Mouse (Mus musculus): Measurements from ENCODE around the gene Sort1. TPM values are rescaled to one million over a fixed set of nuclear protein-coding genes. Genes with fewer than 3 reads are reported as not detected.

Sort1 gene
- polyA plus RNA-seq, 1 experiment from 2014 or later, result 17.8 TPM

- H3K9me3 ChIP-seq (ENCODE audit: control insufficient read depth, low read length), result no peaks in the 10 kb centered on the region
- H3K4me2 ChIP-seq (replicated peaks; ENCODE audit: low read depth, low read length), result no peak overlapping the region
- H3K36me3 ChIP-seq (ENCODE audit: control insufficient read depth, insufficient read depth, low read length), result no peaks in the 10 kb centered on the region
- peaks cover 35% of the 10 kb centered on the region for H3K4me1 ChIP-seq (ENCODE audit: control insufficient read depth, insufficient read depth, low read length)
- ATAC-seq (ENCODE audit: low FRiP score, low TSS enrichment), result no peak
- 31% methylated on average over 2 of the region's 2 CpGs for WGBS
- H3K27ac ChIP-seq (ENCODE audit: low read depth, low read length), result no peak overlapping the region
- no peak overlapping the region for H3K4me3 ChIP-seq (ENCODE audit: low read length)
- no peak overlapping the region for H3K9ac ChIP-seq (ENCODE audit: low read depth, low read length)
- no peaks in the 10 kb centered on the region for H3K27me3 ChIP-seq (ENCODE audit: control insufficient read depth, insufficient read depth, low read length)
Measured at GRCm38 (mm10) chr3:108294398-108294797, 10.5 kb downstream of the Sort1 start.

- no peak overlapping the region for H3K9ac ChIP-seq (ENCODE audit: low read depth, low read length)
- 49% methylated on average over 14 of the region's 14 CpGs for WGBS
Measured at GRCm38 (mm10) chr3:108295379-108296219, 11.7 kb downstream of the Sort1 start.

GRCm38 (mm10) chr3:108296220-108297049, 12.6 kb downstream of the Sort1 start:
- peak overlapping the region; percentile 29 for H3K4me2 ChIP-seq (replicated peaks; ENCODE audit: low read depth, low read length)
- peak; percentile 82 for ATAC-seq (ENCODE audit: low FRiP score, low TSS enrichment)
- 21% methylated on average over 14 of the region's 14 CpGs for WGBS
- H3K27me3 ChIP-seq (ENCODE audit: control insufficient read depth, insufficient read depth, low read length), result no peaks in the 10 kb centered on the region
- H3K9ac ChIP-seq (ENCODE audit: low read depth, low read length), result no peak overlapping the region
- H3K36me3 ChIP-seq (ENCODE audit: control insufficient read depth, insufficient read depth, low read length), result no peaks in the 10 kb centered on the region
- H3K4me3 ChIP-seq (ENCODE audit: low read length), result peak overlapping the region; percentile 3; the same call in 1 of the 2 replicates
- H3K27ac ChIP-seq (ENCODE audit: low read depth, low read length), result peak overlapping the region; percentile 55; the same call in 1 of the 2 replicates
- H3K9me3 ChIP-seq (ENCODE audit: control insufficient read depth, low read length), result no peaks in the 10 kb centered on the region
- peaks cover 23% of the 10 kb centered on the region for H3K4me1 ChIP-seq (ENCODE audit: control insufficient read depth, insufficient read depth, low read length)

More at GRCm38 (mm10) chr3:108295379-108296219, 11.7 kb downstream of the Sort1 start:
- peak overlapping the region; percentile 29; the same call in 1 of the 2 replicates for H3K4me2 ChIP-seq (replicated peaks; ENCODE audit: low read depth, low read length)
- ATAC-seq (ENCODE audit: low FRiP score, low TSS enrichment), result no peak
- no peaks in the 10 kb centered on the region for H3K27me3 ChIP-seq (ENCODE audit: control insufficient read depth, insufficient read depth, low read length)
- H3K4me3 ChIP-seq (ENCODE audit: low read length), result peak overlapping the region; percentile 3; the same call in 1 of the 2 replicates
- H3K9me3 ChIP-seq (ENCODE audit: control insufficient read depth, low read length), result no peaks in the 10 kb centered on the region
- H3K4me1 ChIP-seq (ENCODE audit: control insufficient read depth, insufficient read depth, low read length), result peaks cover 29% of the 10 kb centered on the region
- peak overlapping the region; percentile 55; the same call in 1 of the 2 replicates for H3K27ac ChIP-seq (ENCODE audit: low read depth, low read length)
- H3K36me3 ChIP-seq (ENCODE audit: control insufficient read depth, insufficient read depth, low read length), result no peaks in the 10 kb centered on the region

GRCm38 (mm10) chr3:108297050-108297419, 13.2 kb downstream of the Sort1 start:
- 73% methylated on average over 7 of the region's 7 CpGs for WGBS
- H3K27ac ChIP-seq (ENCODE audit: low read depth, low read length), result peak overlapping the region; percentile 55; the same call in 1 of the 2 replicates
- H3K36me3 ChIP-seq (ENCODE audit: control insufficient read depth, insufficient read depth, low read length), result no peaks in the 10 kb centered on the region
- H3K4me2 ChIP-seq (replicated peaks; ENCODE audit: low read depth, low read length), result no peak overlapping the region
- H3K9me3 ChIP-seq (ENCODE audit: control insufficient read depth, low read length), result no peaks in the 10 kb centered on the region
- ATAC-seq (ENCODE audit: low FRiP score, low TSS enrichment), result no peak
- peaks cover 23% of the 10 kb centered on the region for H3K4me1 ChIP-seq (ENCODE audit: control insufficient read depth, insufficient read depth, low read length)
- H3K4me3 ChIP-seq (ENCODE audit: low read length), result no peak overlapping the region
- no peak overlapping the region for H3K9ac ChIP-seq (ENCODE audit: low read depth, low read length)
- H3K27me3 ChIP-seq (ENCODE audit: control insufficient read depth, insufficient read depth, low read length), result no peaks in the 10 kb centered on the region

- WGBS, result 75% methylated on average over 7 of the region's 7 CpGs
- Histone ChIP-seq H3K4me1 (ENCODE audit: control insufficient read depth, insufficient read depth, low read length) (peaks cover 23% of the 10 kb centered on the region), H3K9ac (ENCODE audit: low read depth, low read length) (no peak overlapping the region), H3K4me3 (ENCODE audit: low read length) (no peak overlapping the region), H3K4me2 (replicated peaks; ENCODE audit: low read depth, low read length) (no peak overlapping the region), H3K27me3 (ENCODE audit: control insufficient read depth, insufficient read depth, low read length) (no peaks in the 10 kb centered on the region), H3K9me3 (ENCODE audit: control insufficient read depth, low read length) (no peaks in the 10 kb centered on the region), H3K27ac (ENCODE audit: low read depth, low read length) (no peak overlapping the region), H3K36me3 (ENCODE audit: control insufficient read depth, insufficient read depth, low read length) (no peaks in the 10 kb centered on the region)
- no peak for ATAC-seq (ENCODE audit: low FRiP score, low TSS enrichment)
Measured at GRCm38 (mm10) chr3:108297603-108298553, 14.0 kb downstream of the Sort1 start.

- Histone ChIP-seq H3K27ac (ENCODE audit: low read depth, low read length) (no peak overlapping the region), H3K4me3 (ENCODE audit: low read length) (no peak overlapping the region), H3K27me3 (ENCODE audit: control insufficient read depth, insufficient read depth, low read length) (no peaks in the 10 kb centered on the region), H3K4me2 (replicated peaks; ENCODE audit: low read depth, low read length) (no peak overlapping the region), H3K4me1 (ENCODE audit: control insufficient read depth, insufficient read depth, low read length) (peaks cover 21% of the 10 kb centered on the region), H3K9ac (ENCODE audit: low read depth, low read length) (no peak overlapping the region), H3K9me3 (ENCODE audit: control insufficient read depth, low read length) (no peaks in the 10 kb centered on the region), H3K36me3 (ENCODE audit: control insufficient read depth, insufficient read depth, low read length) (no peaks in the 10 kb centered on the region)
- no peak for ATAC-seq (ENCODE audit: low FRiP score, low TSS enrichment)
- 61% methylated on average over 6 of the region's 6 CpGs for WGBS
Measured at GRCm38 (mm10) chr3:108300455-108301030, 16.7 kb downstream of the Sort1 start.

GRCm38 (mm10) chr3:108303683-108304082, 19.8 kb downstream of the Sort1 start:
- Histone ChIP-seq H3K36me3 (ENCODE audit: control insufficient read depth, insufficient read depth, low read length) (no peaks in the 10 kb centered on the region), H3K27ac (ENCODE audit: low read depth, low read length) (no peak overlapping the region), H3K9me3 (ENCODE audit: control insufficient read depth, low read length) (no peaks in the 10 kb centered on the region), H3K9ac (ENCODE audit: low read depth, low read length) (no peak overlapping the region), H3K4me3 (ENCODE audit: low read length) (no peak overlapping the region), H3K4me2 (replicated peaks; ENCODE audit: low read depth, low read length) (no peak overlapping the region), H3K27me3 (ENCODE audit: control insufficient read depth, insufficient read depth, low read length) (no peaks in the 10 kb centered on the region), H3K4me1 (ENCODE audit: control insufficient read depth, insufficient read depth, low read length) (no peaks in the 10 kb centered on the region)
- no peak for ATAC-seq (ENCODE audit: low FRiP score, low TSS enrichment)
- 94% methylated on average over 8 of the region's 8 CpGs for WGBS

- no peak overlapping the region for H3K27ac ChIP-seq (ENCODE audit: low read depth, low read length)
- no peaks in the 10 kb centered on the region for H3K9me3 ChIP-seq (ENCODE audit: control insufficient read depth, low read length)
- no peak overlapping the region for H3K9ac ChIP-seq (ENCODE audit: low read depth, low read length)
- WGBS, result 77% methylated on average over 4 of the region's 4 CpGs
- no peaks in the 10 kb centered on the region for H3K27me3 ChIP-seq (ENCODE audit: control insufficient read depth, insufficient read depth, low read length)
- no peak for ATAC-seq (ENCODE audit: low FRiP score, low TSS enrichment)
- no peaks in the 10 kb centered on the region for H3K4me1 ChIP-seq (ENCODE audit: control insufficient read depth, insufficient read depth, low read length)
- no peak overlapping the region for H3K4me2 ChIP-seq (replicated peaks; ENCODE audit: low read depth, low read length)
- no peaks in the 10 kb centered on the region for H3K36me3 ChIP-seq (ENCODE audit: control insufficient read depth, insufficient read depth, low read length)
- H3K4me3 ChIP-seq (ENCODE audit: low read length), result no peak overlapping the region
Measured at GRCm38 (mm10) chr3:108304747-108305146, 20.9 kb downstream of the Sort1 start.

Measured in kidney, embryonic 14.5 days (tissue).